Mouse (Mus musculus): ENCODE data around the gene Lztr1.
A peak's percentile ranks its signal among the peaks of the same experiment; 100 is the strongest.

Gene Lztr1

DNA sequence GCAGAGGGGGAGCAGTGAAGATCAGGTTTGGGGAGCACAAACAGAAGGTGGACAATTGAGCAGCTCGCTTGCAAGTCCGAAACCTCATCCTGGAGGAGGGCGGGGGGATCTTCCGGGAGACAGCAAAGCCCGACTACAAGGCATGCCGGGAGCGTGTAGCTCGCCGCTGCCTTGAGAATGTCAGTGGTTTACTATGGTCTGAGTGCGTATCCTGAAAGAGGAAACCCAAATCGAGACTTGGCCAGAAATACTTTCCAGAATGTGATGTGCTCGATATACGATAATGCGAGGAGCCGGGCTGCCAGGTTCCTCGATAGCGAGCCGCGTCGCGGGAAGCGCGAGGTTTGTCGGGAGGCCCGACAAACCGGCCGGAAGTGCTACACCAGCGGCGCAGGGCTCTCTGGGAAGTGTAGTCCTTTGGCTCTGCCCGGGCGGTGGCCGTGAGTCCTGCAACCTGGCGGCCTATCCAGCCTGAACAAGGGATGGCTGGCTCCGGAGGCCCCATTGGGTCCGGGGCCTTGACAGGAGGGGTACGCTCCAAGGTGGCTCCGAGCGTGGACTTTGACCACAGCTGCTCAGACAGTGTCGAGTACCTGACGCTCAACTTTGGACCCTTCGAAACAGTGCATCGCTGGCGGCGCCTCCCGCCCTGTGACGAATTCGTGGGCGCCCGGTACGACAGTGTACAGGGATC lies at the start of gene Lztr1:
Gene Lztr1, plus strand, starts transcription at position 143 of the 694 bp plus-strand sequence.
- peak; percentile 90 for DNase-seq

DNA sequence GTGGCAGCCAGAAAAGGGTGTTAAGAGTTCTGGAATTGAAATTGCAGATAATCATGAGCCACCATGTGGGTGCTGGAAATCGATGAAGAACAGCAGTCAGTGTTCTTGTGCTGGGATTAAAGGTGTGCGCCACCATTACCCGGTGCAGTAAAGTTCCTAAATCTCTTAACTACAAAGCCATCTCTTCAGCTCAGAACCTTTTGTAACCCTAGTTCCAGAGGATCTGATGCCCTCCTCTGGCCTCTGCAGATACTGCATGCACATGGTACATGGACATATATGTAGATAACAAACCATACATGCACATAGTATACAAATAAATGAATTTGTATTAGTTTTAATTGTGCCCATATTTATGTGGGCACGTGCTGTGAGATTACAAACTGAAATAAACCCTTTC lies 48.2 kb upstream of the Lztr1 start:
- DNase-seq, result no peak

DNA sequence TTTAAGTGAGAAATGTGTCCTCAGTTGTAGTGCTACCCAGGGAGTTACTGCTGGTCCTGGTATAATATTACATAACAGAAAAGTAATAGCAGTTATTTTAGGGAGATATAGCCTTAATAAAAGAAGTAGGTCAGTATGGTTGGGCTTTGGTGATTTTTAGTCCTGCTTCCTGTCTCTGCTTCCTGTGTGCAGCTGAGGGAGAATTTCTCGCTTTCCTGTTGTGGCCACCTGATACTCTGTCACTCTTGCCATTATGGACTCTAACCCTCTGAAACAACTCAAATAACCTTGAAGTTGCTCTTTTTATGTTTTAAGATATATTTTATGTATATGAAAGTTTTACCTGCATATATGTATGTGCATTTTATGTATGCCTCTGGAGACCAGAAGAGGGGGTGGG lies 46.9 kb upstream of the Lztr1 start:
- DNase-seq, result no peak

DNA sequence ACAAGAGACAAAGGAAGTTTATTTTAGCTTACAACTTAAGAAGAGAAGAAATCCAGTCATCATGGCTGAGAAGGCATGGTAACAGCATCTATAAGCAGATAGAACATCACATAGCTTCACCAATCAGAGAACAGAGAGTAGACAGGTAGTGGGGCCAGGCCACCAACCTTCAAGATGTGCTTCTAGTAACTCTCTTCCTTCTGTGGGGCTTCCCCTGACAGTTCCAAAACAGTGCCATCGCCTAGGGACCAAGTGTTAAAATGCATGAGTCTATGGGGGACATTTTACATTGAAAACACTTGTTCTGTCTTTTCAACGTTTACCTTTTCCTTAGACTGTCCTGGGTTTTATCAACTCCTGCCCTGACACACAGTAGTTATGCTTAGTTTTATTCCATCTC lies 45.3 kb upstream of the Lztr1 start:
- no peak for DNase-seq

DNA sequence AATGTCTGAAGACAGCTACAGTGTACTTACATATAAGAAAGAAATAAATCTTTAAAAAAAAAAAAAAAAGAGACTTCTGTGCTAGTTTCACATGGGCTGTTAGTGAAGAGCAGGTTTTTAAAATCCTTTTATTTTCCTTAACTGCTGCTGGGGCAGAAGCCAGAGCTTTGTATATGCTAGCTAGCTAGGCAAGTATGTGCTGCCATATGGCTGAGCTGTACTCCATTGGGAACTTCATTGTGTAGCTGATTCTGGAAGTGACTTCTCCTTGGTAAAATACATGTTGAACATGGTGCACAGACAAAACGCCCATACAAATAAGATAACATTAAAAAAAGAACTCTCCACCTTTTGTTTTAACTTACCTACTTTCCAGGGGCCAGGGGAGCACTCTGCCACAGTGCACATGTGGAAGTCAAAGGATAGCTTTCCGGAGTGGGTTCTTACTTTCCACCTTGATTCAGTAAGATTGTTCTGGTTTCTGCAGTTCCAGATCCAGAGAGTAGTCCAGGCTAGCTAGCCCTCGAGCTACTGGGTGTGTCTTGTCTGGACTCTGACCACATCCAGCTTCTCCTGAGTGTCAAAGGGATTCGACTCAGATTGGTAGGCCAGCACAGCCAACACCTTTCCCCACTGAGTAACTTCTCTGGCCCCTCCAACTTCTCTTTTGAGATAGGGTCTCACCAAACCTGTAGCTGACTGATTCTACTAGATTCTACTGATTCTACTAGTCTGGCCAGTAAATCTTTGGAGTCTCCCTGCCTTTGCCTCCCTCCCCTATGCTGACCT lies 41.4 kb upstream of the Lztr1 start:
- DNase-seq, result no peak

DNA sequence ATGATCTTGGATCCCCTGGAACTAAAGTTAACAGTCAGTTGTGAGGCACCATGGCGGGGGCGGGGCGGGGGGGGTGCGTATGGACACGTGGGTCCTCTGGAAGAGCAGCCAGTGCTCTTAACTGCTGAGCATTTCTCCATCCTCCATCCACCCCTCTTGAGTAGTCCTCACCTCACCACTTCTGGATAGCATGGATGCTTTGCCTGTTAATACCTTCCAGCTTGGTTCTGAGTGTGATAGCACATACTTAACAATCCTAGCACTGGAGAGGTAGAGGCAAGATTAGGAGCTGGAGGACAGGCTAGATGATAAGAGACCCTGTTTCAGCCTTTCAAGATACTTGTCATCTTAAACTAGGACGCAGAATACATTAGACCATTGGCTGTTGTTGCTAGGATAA lies 36.0 kb upstream of the Lztr1 start:
- no peak for DNase-seq

DNA sequence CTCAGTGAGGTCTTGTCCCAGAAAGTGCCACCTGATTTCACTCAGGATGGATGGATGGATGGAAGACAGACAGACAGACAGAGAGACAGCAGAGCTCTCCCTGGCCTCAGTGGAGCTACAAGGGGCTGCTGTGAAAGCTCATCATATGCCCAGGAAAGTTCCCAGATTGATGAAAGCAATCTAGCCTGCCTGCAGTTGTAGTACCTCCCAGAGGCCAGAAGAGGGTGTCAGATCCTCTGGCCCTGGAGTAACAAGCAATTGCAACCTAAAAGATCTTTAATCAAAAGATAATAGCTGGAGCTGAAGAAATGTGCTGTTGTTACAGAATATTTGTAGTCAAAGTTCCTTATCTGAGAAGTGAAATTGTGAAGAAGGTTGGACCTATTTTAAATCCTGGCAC lies 34.4 kb upstream of the Lztr1 start:
- DNase-seq, result peak; percentile 70

DNA sequence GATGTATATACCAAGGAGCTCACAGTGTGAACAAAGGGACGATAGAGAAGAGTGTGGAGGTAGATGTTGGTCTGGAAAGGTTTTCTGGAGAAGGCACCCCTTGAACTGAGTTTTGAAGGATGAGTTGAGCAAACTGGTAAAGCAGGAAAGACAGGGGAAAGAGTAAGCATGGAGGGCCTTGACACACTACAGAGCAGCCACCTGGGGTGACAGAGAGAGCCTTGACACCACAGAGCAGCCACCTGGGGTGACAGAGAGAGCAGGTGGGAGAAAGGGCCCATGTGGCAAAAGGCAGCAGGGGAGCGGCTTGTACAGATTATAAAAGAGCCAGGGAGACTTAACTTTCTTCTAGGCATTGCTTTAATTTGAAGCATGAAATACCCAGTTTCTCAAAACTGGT lies 33.7 kb upstream of the Lztr1 start:
- DNase-seq, result no peak

DNA sequence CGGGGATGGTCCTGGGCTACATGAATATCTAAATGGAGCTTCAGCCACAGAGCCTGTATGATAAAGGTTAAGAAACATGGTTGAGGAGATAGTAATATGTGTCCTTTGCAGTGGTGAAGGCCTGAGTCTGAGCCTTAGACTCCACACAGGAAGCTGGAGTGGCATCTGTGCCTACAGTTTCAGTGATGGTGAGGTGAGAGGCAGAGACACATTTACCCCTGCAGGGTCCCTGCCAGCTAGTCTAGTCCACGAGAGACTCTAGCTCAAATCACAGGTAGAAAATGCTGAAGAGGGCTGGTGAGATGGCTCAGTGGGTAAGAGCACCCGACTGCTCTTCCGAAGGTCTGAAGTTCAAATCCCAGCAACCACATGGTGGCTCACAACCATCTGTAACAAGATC lies 33.2 kb upstream of the Lztr1 start:
- no peak for DNase-seq

DNA sequence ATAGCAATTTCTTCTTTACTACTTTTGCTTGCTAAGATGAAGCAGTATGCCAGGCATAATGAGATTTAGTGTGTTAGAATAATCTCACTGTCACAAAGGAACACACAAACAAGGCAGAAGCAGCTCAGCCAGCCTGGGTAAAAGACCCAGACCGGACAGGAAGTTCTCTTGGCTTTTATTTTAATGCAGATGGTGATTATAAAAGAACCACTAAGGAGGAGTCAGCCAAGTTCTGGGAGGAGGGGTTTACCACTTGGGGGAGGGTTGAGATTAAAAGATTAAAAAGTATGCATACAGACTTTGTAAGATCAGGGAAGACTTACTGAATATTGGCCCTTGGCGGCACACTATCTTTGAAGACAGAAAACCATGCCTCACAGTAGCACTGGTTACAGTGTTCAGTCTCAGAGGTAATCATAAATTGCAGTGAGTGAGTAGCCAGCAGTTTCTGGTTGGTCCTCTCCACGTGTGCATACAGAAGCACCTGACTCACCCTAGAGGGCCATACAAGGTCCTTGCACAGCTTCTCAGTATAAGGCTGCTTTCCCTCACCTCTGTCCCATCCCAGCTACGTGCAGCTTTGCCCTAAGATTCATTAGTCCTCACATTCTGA lies 30.1 kb upstream of the Lztr1 start:
- DNase-seq, result no peak

DNA sequence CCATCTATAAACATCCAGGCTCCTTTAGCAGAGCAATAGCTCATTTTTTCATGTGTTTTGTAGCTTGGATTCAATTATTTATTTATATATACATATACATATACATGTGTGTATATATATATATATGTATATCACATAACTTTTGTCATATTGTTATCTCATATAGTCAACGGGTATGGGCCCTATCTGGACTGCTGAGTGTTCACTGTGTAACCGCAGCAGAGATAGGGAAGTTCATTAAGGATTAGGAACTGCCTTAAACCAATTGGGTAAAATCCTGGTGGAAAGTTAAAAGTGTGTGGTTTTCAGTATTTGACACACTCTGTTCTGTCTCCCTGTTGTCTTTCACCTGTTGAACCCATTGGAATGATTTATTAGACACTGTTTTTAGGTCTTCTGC lies 27.0 kb upstream of the Lztr1 start:
- DNase-seq, result no peak

DNA sequence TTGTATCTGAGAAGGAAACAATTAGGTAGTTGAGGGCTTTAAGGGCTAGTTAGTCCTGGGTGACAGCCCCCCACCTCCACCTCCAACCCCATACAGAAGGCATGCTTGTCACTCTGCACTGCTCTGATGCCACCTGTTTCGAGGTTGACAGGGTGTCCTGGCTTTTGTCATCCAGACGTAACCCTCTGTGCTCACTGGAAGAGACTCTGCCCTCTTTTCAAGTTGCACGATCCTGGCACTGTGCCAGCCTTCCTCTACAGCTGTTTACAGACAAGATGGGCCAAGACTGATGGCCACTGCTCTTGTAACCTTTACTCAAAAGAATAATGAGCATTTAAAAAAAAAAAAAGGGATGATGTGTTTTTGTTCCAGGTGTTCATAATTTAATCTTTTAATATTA lies 22.0 kb upstream of the Lztr1 start:
- DNase-seq, result no peak

DNA sequence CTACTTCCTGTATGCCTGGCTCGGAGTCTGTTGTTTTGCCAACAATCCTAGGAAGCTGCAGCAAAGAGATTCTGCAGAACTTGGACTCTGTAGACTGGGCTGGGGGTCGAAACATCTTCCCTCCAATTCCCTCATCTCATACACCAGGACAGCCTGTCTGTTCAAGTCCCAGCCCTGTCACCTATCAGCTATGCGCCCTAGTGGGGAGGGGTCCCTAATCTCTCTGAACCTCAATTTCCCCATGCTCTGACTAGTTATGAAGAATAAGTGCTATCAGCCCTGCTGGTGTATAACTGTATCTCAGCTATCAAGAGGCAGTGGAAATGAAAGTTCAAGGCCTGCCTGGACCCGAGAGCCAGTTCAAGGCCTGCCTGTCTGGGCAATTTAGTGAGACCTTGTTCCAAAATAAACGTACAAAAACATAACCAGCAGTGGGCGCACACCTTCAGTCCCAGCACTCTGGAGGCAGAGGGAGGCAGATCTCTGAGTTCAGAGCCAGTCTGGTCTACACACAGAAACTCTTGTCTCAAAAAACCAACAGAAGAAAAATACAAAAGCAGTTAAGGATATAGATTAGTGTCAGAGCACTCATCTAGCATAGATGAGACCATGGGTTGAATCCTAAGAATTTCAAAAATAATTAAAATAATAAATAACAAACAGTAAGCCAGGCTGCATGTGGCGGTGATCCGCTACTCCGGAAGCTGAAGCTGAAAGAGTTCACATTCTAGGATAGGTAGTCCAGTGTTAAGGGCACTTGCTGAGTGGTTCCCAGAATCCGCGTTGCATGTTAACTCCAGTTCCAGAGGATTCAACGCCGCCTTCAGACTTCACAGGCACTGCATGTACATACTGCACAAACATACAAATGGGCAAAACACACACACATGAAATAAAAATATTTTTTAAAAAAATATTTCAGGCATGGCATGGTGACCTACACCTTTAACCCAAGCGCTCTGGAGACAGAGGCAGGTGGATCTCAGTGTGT lies 19.7 kb upstream of the Lztr1 start:
- peak; percentile 62 for DNase-seq

DNA sequence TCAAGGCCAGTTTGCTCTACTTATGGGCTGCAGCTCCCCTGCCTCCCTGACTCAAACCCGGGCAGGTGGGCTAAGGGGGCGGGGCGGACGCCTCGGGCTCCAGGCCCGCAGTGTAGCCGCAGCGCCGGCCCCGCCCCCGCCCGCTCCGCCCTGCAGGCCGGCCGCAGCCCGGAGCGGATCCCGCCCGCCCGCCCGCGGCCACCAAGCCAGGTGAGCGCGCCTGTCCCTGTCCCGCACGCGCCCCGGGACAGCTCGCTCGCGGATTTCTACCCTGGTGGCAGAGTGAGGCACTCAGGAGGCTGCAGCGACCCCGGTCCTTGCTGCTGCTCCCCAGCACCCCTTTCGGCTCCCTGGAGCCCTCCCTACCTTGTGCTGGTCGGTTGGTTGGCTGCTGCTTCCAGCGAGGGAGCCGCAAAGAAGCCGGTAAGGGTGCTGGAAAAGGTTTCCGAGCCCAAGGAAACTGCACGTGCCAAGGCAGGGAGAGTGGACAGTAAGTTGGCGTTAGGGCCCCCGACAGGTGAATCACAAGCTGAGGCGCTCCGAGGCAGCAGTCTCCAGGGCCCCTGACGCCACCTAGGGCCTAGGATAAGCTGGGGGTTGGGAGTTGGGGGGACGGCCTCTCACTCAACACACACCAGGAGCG lies 18.9 kb upstream of the Lztr1 start, which contains the start of gene Aifm3:
Gene Aifm3, plus strand, starts transcription at position 143 of the 643 bp plus-strand sequence.
- DNase-seq, result peak; percentile 71

DNA sequence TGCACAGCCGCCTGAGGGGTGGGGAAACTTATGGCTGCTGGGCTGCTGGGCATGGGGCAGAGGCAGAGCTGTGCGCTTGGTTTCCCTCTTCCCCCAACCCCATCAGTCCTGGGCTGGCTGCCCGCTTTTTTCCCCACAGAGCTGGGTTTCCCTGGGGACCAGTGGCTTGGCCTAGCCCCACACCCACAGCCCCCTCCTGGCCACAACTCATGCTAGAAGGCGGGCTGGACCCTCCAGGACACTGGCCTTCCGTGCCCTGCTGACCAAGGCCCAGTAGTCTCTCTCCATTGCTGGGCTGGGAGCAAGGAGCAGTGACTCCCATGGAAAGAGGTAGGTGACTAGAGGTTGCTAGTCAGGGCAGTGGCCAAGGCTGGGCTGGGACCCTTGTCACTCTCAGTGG lies 17.3 kb upstream of the Lztr1 start:
- peak; percentile 64 for DNase-seq

DNA sequence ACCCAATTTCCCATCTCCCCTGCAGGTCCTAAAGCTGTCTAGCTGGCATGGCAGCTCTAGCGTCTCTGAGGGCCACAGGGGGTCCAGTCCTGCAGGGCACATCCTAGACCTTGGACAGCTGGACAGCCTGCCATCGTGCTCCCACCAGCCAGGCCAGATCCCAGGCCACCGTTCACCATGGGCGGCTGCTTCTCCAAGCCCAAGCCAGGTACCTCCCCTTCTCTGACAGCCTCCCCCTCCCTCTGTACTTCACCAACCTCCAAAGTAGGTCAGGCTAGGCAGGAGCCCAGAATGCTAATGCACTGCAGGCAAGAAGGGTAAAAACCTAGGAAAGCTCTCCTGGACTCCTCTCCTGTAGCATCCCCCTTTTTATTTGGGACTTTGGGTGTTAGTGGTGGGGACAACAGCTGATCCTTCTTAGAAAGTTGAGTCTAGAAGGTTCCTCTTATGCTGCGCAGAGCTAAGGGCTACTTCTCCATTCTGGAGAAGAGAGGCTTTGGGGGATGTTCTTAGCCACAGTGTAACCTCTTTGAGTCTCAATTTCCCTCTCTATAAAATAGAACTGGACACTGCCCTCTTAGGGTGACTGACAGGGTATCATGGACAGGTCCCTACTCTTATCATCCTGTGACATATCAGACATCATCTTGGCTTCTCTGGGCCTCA lies 16.5 kb upstream of the Lztr1 start:
- peak; percentile 90 for DNase-seq

DNA sequence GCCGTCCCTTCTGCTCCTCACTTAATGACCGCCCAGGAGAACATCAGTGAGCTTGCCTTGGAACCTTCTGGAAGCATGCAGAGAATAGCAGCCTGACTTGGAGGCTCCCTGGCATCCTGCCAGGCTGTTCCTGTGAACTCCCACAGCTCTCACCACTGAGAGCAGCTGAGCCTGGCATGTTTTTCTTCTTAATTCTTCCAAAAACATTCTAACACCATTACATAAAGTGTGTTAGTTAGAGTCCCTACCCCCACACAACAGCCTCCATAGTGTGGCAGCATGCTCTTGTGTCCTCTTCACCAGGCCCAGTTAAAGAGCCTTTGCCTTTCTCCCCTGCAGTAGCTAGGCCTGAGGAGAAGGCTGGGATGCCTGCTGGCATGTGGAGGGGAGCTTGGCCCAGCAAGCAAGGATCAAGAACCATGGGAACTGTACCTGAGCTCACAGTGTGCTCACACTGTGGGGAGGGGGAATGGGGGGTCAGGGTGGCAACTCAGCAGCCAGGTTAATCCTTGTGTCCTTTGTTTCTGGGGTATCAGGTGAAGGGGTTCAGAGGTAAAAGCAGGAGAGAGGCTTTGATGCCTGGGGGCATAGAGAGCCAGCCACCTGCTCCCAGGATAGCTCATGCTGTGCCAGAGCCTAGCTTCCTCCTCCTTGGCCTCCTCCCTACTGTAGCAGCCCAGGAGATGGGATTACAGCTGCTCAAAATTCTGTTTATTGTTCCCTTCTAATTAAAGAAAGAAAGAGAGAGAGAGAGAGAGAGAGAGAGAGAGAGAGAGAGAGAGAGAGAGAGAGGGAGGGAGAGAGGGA lies 11.8 kb upstream of the Lztr1 start:
- peak; percentile 89 for DNase-seq

DNA sequence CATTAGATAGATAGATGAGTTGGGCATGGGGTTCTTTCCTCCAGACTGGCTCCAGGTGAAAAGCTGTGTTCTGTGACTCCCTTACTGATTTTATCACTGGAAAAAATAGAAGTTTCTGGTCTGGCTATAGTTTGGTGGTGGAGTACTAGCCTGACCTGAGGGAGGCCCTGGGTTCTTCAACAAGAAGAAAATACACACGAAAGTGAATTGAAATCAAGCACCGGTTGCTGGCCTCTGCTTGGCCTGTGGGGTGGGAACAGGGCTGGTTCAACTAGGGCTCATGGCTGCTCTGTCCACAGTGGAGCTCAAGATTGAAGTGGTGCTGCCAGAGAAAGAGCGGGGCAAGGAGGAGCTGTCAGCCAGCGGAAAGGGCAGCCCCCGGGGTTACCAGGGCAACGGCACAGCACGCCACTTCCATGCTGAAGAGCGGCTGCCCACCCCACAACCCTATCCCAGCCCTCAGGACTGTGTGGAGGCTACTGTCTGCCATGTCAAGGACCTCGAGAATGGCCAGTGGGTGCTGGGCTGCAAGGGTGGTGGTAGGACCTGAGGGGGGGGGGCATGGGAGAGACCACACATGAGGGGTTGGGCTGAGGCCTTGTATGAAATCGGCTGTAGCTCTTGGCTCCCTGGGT lies 9.1 kb upstream of the Lztr1 start:
- DNase-seq, result no peak

DNA sequence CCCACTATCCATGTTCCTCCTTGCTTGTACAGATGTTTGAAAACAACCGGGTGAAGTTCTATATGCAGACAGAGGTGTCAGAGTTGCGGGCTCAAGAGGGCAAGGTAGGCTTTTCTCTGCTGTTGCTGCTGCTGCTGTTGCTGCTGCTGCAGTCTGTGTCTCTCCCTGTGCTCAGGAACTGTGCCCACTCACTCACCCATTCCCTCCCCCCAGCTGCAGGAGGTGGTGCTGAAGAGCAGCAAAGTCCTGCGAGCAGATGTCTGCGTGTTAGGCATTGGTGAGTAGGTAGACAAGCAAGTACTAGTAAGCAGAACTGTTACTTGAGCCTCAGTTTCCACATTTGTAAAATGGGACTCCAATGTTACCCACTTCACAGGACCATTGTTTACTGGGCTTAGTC lies 5.8 kb upstream of the Lztr1 start:
- no peak for DNase-seq

DNA sequence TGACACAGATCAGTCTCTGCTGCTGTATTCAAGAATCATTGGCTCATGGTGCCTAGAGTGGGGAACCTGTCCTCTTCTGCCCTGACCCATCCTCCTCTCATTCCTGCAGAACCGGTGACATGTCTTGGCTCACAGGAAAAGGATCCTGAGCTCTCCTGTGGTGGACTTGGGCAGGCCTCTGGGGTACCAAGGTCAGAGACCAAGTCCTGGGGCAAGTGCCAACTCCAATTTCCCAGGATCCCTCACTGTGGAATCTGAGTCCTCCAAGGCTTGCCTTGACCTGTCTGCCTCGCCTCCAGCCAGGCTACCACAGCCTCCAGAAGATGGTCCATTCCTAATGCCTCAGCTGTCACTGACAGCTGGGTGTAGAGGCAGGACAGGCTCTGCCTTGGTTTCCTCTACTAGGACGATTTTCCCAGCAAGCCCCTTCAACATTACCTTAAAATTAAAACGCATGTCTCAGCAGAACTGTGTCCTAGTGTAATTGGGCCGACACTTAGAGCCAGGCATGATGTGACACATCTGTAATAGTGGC lies 1.4 kb upstream of the Lztr1 start:
- no peak for DNase-seq
